Mouse (Mus musculus): ENCODE measurements at regions not wholly inside any gene's neighbourhood (a gene's known extent, or its start where the extent isn't known, plus 50 kb on each side); places are given as distances from the start of the nearest gene placed in this dataset.

GRCm38 (mm10) chr13:5436191-5436590 is 425.1 kb upstream of the Klf6 start:
- TF ChIP-seq CTCF (IDR thresholded peaks at IDR 0.05 in 2 of 3, conservative IDR thresholded peaks at IDR 0.05 in 1 of 3; ENCODE audit: control insufficient read depth in 1 of 3, insufficient read depth in 1 of 3, low read depth in 2 of 3, low read length in 3 of 3, poor library complexity in 1 of 3, severe bottlenecking in 1 of 3) (no peak), MAX (IDR thresholded peaks at IDR 0.05; ENCODE audit: low read length) (no peak), USF1 (IDR thresholded peaks at IDR 0.05; ENCODE audit: low read depth, low read length) (no peak), ZKSCAN1 (IDR thresholded peaks at IDR 0.05; ENCODE audit: low read depth, low read length) (no peak), EP300 (IDR thresholded peaks at IDR 0.05; ENCODE audit: low read depth in 1 of 2, low read length in 2 of 2) (no peak), POLR2A (IDR thresholded peaks at IDR 0.05; ENCODE audit: control insufficient read depth in 1 of 2, insufficient read depth in 1 of 2, low read depth in 1 of 2, low read length in 2 of 2, poor library complexity in 1 of 2) (no peak), E2F4 (IDR thresholded peaks at IDR 0.05; ENCODE audit: borderline replicate concordance, low read depth, low read length) (no peak), TAL1 (IDR thresholded peaks at IDR 0.05; ENCODE audit: low read length) (no peak), MAZ (IDR thresholded peaks at IDR 0.05; ENCODE audit: low read depth, low read length) (no peak)

Measured in MEL (cell line).